Mouse (Mus musculus) kidney, postnatal 25 days (tissue): ENCODE results near the gene Junb.
A peak's percentile ranks its signal among the peaks of the same experiment; 100 is the strongest.

Experiments used
- DNase-seq, 2 experiments: peaks; one replicate each; pipeline ENCODE4 v3.0.0; 2021; ENCODE audit warnings: mixed read lengths in 2 of 2

Junb gene

DNA sequence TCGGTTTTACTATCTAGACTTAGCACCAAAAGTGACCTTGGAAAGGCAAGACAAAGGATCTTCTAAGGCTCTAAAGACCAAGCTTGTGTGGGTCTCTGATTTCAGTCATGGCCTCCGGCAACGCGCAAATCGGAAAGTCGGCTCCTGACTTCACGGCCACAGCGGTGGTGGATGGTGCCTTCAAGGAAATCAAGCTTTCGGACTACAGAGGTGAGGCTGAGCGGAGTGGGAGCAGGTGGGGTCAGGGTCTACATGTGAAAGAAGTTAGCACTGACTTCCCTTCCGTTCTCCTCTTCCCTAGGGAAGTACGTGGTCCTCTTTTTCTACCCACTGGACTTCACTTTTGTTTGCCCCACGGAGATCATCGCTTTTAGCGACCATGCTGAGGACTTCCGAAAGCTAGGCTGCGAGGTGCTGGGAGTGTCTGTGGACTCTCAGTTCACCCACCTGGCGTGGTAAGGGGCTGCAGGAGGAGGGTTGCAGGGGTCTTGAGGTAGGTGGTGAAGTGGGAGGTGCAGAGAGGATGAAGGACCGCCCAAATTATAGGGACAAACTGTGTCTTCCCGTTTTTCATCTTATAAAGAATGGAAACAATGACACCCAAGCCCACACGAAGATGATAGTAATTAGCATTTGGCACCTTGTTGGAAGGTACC, 8.3 kb downstream of the Junb start:
- peak in 1 of 2 experiments; percentile 18 for DNase-seq

GRCm38 (mm10) chr8:84969241-84970134, 9.0 kb downstream of the Junb start, which contains the start of the genes Gm49661, Prdx2 and Rnaseh2a:
Gm49661 (minus strand) TSS chr8:84969433.
Prdx2 (plus strand) TSS chr8:84969587.
Rnaseh2a (minus strand) TSS chr8:84969767.
- peak; percentile 84 to 89 for DNase-seq

DNA sequence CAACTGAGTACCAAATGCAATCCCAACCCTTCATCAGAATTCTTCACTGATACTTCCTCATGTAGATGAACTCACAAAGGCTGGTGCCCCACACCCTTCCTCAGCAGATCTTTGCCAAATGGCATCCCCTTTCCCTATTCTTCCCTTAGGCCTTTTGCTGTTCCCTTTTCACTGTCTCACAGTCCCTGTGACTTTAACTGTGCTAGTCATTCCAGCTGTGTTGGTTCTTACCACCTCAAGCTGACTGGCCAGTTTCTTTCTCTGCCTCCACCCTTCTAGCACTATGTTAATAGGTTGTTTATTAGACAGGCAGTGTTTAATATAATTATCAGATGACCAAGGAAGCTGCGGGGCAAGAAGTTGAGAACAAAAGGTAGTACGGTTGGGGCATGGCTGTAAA, 9.9 kb downstream of the Junb start:
- peak in 1 of 2 experiments; percentile 28 for DNase-seq

DNA sequence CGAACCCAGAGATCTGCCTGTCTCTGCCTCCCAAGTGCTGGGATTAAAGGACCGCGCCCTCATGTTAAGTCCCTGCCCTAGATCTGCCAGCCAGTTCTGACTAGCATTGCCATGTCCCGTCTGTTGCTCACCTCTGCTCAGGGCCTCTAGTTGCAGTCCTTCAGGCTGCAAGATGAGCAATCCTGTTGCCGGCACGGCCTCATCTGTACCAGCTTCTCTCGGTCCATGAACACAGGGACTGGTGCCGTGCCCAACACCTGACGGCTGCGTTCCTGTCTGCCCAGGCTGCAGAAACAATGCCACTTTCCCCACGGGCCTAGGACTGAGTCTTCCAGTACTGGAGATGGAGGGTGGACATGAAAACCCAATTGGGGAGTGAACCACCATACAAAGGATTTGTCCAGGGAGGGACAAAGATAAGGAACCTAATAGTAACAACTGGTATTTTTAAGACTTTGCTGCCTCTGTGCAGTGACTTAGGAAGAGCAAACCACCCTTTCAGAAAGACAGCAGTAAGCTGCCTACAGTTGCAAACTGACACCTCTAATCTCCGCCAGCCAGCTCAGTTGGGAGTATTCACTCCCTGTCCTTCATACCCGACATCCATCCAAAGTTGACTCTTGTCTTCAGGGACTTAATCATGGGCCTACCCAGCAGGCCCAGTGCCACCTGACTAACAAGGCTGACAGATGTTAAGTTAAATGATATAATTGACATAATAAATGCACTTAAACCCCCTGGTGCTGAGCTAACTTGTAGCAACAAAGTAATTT, 10.8 kb downstream of the Junb start:
- DNase-seq = no peak

GRCm38 (mm10) chr8:84966603-84967002, 11.9 kb downstream of the Junb start:
- no peak for DNase-seq

GRCm38 (mm10) chr8:84965731-84966291, 12.7 kb downstream of the Junb start:
- peak; percentile 97 to 98 for DNase-seq

- DNase-seq = no peak
These were observed 14.6 kb downstream of the Junb start for GRCm38 (mm10) chr8:84963952-84964351.

DNA sequence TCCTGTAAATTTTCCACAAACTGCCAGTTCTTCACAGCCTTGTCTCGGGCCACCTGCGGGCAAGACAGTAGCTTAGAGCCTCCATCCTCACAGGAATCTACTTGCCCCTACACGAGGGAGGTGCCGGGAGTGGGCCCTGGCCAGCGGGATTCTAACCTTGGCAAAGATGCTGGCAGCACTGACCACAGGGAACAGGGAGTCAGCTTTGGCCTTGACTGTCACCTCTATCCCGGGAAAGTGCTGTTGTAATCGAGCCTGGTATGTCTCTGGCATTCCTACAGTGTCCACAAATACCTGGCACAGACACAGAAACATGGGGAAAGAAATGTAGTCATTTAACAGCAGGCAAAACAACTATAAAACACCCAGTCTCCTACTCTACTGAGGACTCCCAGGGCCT, 18.7 kb downstream of the Junb start:
- no peak for DNase-seq

GRCm38 (mm10) chr8:84956768-84957167, 21.8 kb downstream of the Junb start:
- DNase-seq = peak; percentile 63 to 81

GRCm38 (mm10) chr8:84952612-84953255, 25.8 kb downstream of the Junb start:
- DNase-seq = peak; percentile 58 to 66

GRCm38 (mm10) chr8:84949753-84950152, 28.8 kb downstream of the Junb start:
- DNase-seq = no peak

DNA sequence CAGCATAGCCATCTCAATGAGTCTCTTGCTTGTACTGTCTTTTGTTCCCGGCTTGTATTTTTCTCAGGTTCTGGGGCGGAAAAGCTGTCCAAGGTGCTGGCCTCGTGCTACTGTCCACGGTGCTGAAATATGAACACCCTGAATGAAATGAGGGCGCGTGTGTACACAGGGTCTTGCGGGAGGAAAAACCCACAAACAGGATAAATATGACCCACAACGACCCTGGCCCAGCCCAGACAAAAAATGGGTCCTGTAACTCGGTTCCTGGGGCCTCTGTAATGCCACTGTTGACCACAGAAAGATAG, 31.3 kb downstream of the Junb start:
- DNase-seq = peak; percentile 53 to 63

- no peak for DNase-seq
These were observed 31.8 kb downstream of the Junb start, which contains the start of gene Rtbdn for GRCm38 (mm10) chr8:84946528-84947240. Rtbdn (plus strand) TSS chr8:84946991.

- no peak for DNase-seq
These were observed 32.6 kb downstream of the Junb start for GRCm38 (mm10) chr8:84945633-84946527.

- no peak for DNase-seq
These were observed 33.3 kb downstream of the Junb start for GRCm38 (mm10) chr8:84945235-84945632.

DNA sequence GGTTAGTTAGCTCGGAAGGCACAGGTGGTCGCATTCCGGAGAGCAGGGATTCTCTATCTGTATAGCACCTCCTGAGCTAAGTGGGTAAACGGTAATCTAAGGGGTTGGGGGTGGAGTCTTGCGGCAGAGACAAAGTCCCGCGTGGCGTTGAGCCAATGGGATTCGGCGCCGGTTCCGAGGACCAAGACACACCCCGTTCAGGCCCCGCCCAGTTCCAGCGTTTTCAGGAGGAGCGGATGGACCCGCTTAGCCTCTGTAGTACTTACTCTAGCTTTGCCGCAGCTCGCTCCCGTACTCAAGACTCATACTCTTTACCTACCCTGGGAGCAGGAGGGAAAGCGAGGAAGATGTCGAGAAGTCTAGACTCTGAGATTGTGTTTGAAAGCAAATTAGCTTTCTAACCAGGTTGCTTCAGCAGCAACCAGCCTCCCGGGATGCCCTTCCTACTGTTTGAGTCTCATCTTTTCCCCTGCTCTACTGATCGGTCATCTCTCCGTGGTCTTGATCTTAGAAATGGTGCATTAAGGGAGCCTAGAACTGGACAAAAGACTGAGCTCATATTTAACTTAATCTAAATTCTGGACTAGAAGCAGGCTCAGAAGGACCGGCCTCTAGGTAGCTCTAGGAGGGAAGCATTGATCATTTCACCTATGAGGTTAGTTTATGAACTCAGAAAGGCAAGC, 33.9 kb downstream of the Junb start:
- DNase-seq = peak; percentile 49 to 66

DNA sequence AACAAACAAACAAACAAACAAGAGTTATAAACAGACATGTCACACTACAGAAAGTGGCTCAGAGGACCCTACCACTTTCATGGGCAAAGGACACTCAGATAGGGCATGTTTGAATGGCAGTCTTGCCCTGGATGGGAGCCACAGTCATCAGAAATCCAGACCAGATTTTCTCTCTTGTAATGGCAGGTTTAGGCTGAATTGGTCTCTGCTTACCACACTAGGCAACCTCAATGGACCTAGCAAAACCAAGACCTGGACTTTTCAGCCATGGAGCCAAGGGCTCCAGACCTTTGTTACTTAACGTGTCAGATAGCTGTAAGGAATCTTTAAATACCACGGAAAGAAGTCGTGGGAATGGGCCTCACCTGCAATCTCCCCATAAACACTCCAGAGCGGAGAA, 34.8 kb downstream of the Junb start:
- DNase-seq = no peak

DNA sequence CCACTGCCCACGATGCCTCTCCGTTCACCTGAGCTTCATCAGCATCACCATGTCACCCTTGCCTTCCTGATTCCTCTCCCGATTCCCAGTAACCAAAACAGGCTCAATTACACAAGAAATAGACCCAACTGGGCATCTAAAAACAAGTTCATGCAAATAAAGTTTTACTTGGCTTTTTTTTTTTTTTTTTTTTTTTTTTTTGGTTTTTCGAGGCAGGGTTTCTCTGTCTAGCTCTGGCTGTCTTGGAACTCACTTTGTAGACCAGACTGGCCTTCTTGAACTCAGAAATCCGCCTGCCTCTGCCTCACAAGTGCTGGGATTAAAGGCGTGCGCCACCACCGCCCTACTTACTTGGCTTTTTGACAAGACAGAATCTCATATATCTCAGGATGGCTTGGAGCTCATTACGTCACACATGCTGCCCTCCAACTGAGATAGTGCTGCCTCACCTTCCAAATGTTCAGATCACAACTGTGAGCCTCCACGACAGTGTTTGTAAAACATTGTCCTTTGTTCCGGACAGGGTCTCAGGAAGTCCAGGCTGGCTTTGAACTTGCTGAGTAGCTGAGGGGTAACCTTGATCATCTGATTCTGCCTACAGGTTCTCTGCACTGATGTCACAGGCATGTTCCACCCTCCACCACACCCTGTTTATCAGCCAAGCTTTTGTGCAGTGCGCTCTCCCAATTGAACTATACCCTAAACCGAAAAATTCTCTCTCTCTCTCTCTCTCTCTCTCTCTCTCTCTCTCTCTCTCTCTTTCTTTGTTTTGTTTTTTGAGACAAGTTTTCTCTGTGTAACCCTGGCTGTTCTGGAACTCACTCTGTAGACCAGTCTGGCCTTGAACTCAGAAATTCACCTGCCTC, 40.7 kb downstream of the Junb start:
- DNase-seq = no peak
